Comparison of ENCODE assay signal across 9 mouse cellular contexts in genomic region chr2:152144158-152144450, GRCm38 (mm10). TPM values are rescaled to one million over a fixed set of nuclear protein-coding genes. Genes with fewer than 3 reads are reported as not detected.
DNase-seq lines count a peak whose midpoint lies in the region; ATAC-seq and TF ChIP-seq lines count a peak whose summit lies in the region.
"Had no signal": no experiment of that assay in that cellular context is flagged by ENCODE, and none has a peak within 500 bp of the region (broad histone marks: within the 10 kb centered on the region; RNA-seq: fewer than 3 reads in every experiment).

No protein-coding gene starts in this region.

- DNase-seq in layer of hippocampus, adult 2 months (ENCODE audit: low spot score in 2 of 2) = no peak
- DNase-seq in layer of hippocampus, postnatal 25 days (ENCODE audit: extremely low spot score in 1 of 2, low spot score in 1 of 2) = no peak
- no peak for DNase-seq in urinary bladder, adult 2 months (ENCODE audit: low spot score)
- no peak for DNase-seq in yolk sac, embryonic 10.5 days (ENCODE audit: low spot score)
- DNase-seq: thymus, adult 2 months had no signal

- H3K4me1 ChIP-seq in forebrain, embryonic 12.5 days = peaks cover 34% of the 10 kb centered on the region
- H3K4me1 ChIP-seq in intestine, postnatal 0 days (replicated peaks; ENCODE audit: control insufficient read depth, insufficient read depth, low read length) = no peaks in the 10 kb centered on the region
- H3K4me1 ChIP-seq in neural tube, embryonic 12.5 days = peaks cover 52% of the 10 kb centered on the region

- no peaks in the 10 kb centered on the region for H3K9me3 ChIP-seq in forebrain, embryonic 12.5 days
- no peaks in the 10 kb centered on the region for H3K9me3 ChIP-seq in intestine, postnatal 0 days (ENCODE audit: control insufficient read depth)
- no peaks in the 10 kb centered on the region for H3K9me3 ChIP-seq in neural tube, embryonic 12.5 days

- H3K27ac ChIP-seq in layer of hippocampus, adult 2 months = peak overlapping the region; percentile 70; the same call in 1 of the 2 replicates
- no peak overlapping the region for H3K27ac ChIP-seq in forebrain, embryonic 12.5 days
- no peak overlapping the region for H3K27ac ChIP-seq in intestine, postnatal 0 days (ENCODE audit: low read depth, low read length)
- no peak overlapping the region for H3K27ac ChIP-seq in neural tube, embryonic 12.5 days

- 20% methylated on average over 9 of the region's 9 CpGs for WGBS in forebrain, embryonic 12.5 days
- 25% methylated on average over 9 of the region's 9 CpGs for WGBS in intestine, postnatal 0 days
- 18% methylated on average over 9 of the region's 9 CpGs for WGBS in neural tube, embryonic 12.5 days

- TF ChIP-seq CTCF in layer of hippocampus, adult 2 months (conservative IDR thresholded peaks at IDR 0.05) = no peak
- TF ChIP-seq CTCF in intestine, postnatal 0 days (IDR thresholded peaks at IDR 0.05; ENCODE audit: low read depth) = no peak

- H3K9ac ChIP-seq in forebrain, embryonic 12.5 days = peak overlapping the region; percentile 51; the same call in 1 of the 2 replicates
- peak overlapping the region; percentile 31; the same call in 1 of the 2 replicates for H3K9ac ChIP-seq in intestine, postnatal 0 days (ENCODE audit: low read depth, low read length)
- H3K9ac ChIP-seq in neural tube, embryonic 12.5 days = peak overlapping the region; percentile 61

- no peak for ATAC-seq in forebrain, embryonic 12.5 days (ENCODE audit: low FRiP score)
- no peak for ATAC-seq in intestine, postnatal 0 days
- ATAC-seq in neural tube, embryonic 12.5 days (ENCODE audit: low FRiP score, low read depth) = no peak
- ATAC-seq in frontal cortex, adult (ENCODE audit: low TSS enrichment) = no peak

- peak overlapping the region; percentile 65 for H3K4me2 ChIP-seq in forebrain, embryonic 12.5 days
- H3K4me2 ChIP-seq in intestine, postnatal 0 days (replicated peaks; ENCODE audit: low read depth) = peak overlapping the region; percentile 84
- H3K4me2 ChIP-seq in neural tube, embryonic 12.5 days (replicated peaks) = peak overlapping the region; percentile 92

- H3K4me3 ChIP-seq in layer of hippocampus, adult 2 months = peak overlapping the region; percentile 56
- H3K4me3 ChIP-seq in forebrain, embryonic 12.5 days (replicated peaks) = peak overlapping the region; percentile 46
- H3K4me3 ChIP-seq in intestine, postnatal 0 days (ENCODE audit: low read depth, low read length) = peak overlapping the region; percentile 46
- H3K4me3 ChIP-seq in neural tube, embryonic 12.5 days = peak overlapping the region; percentile 54

- no peaks in the 10 kb centered on the region for H3K36me3 ChIP-seq in forebrain, embryonic 12.5 days (replicated peaks)
- H3K36me3 ChIP-seq in intestine, postnatal 0 days (ENCODE audit: control insufficient read depth, insufficient read depth) = no peaks in the 10 kb centered on the region
- no peaks in the 10 kb centered on the region for H3K36me3 ChIP-seq in neural tube, embryonic 12.5 days

- peaks cover 84% of the 10 kb centered on the region for H3K27me3 ChIP-seq in forebrain, embryonic 12.5 days
- H3K27me3 ChIP-seq in intestine, postnatal 0 days (replicated peaks; ENCODE audit: control insufficient read depth, insufficient read depth, low read length) = peaks cover 45% of the 10 kb centered on the region
- H3K27me3 ChIP-seq in neural tube, embryonic 12.5 days (replicated peaks) = peaks cover 11% of the 10 kb centered on the region

RNA-seq across cellular contexts. Expression of gene Tcf15, which starts 0.7 kb away (rescaled TPM):
- 1 to 10 TPM; 2.7 to 5.1 TPM for total RNA-seq in layer of hippocampus, adult 2 months (2021)
- total RNA-seq in layer of hippocampus, postnatal 25 days (2021) = 1 to 10 TPM; 4.3 to 4.7 TPM
- 3.0 and 3.2 TPM in 2 replicates for polyA plus RNA-seq in forebrain, embryonic 12.5 days (2016; fragmentation: Nextera tagmentation; extraction: Ambion mirVana)
- 3.2 and 4.5 TPM in 2 replicates for polyA plus RNA-seq in intestine, postnatal 0 days (2015; fragmentation: Nextera tagmentation; extraction: Ambion mirVana)
- 22.6 and 26.3 TPM in 2 replicates for polyA plus RNA-seq in neural tube, embryonic 12.5 days (2016; fragmentation: Nextera tagmentation; extraction: Ambion mirVana)
- polyA plus RNA-seq in urinary bladder, adult 2 months (2012; rRNA removed) = 2.3 and 2.8 TPM in 2 replicates

RNA-seq across cellular contexts. Expression of gene Srxn1, which starts 38.8 kb away (rescaled TPM):
- 10 to 100 TPM; 76.0 to 80.6 TPM for total RNA-seq in layer of hippocampus, adult 2 months (2021)
- total RNA-seq in layer of hippocampus, postnatal 25 days (2021) = 10 to 100 TPM; 67.2 to 75.2 TPM
- polyA plus RNA-seq in forebrain, embryonic 12.5 days (2016; fragmentation: Nextera tagmentation; extraction: Ambion mirVana) = 12.0 and 12.9 TPM in 2 replicates
- polyA plus RNA-seq in intestine, postnatal 0 days (2015; fragmentation: Nextera tagmentation; extraction: Ambion mirVana) = 102 and 104 TPM in 2 replicates
- 19.5 and 20.2 TPM in 2 replicates for polyA plus RNA-seq in neural tube, embryonic 12.5 days (2016; fragmentation: Nextera tagmentation; extraction: Ambion mirVana)
- 44.9 and 46.3 TPM in 2 replicates for polyA plus RNA-seq in urinary bladder, adult 2 months (2012; rRNA removed)
